Mouse (Mus musculus) heart, postnatal 0 days (tissue): Measurements from ENCODE around the gene Rbfox1. TPM values are rescaled to one million over a fixed set of nuclear protein-coding genes. Genes with fewer than 3 reads are reported as not detected.

Experiments used
- ATAC-seq: fragments of 200-750 bp; cut with Nextera tagmentation; 2 replicates; pipeline ENCODE4 v1.8.0; 2017; ENCODE audit warnings: low read depth, moderate number of reproducible peaks, moderate library complexity; ENCODE audit not compliant: insufficient read depth
- DNase-seq: peaks from one replicate; pipeline ENCODE4 v3.0.0-alpha.2; 2016; ENCODE audit warnings: low spot score
- H3K27ac ChIP-seq: fragments of 300-500 bp; sonication (generic); 2 replicates; pipeline ENCODE4 v1.5.1; 2014; ENCODE audit warnings: low read depth, mild to moderate bottlenecking
- H3K27me3 ChIP-seq: fragments of 300-500 bp; sonication (generic); 2 replicates; pipeline ENCODE4 v1.6.1; 2014; ENCODE audit warnings: low read length, mixed read lengths; ENCODE audit not compliant: control insufficient read depth, insufficient read depth
- H3K36me3 ChIP-seq: fragments of 300-500 bp; sonication (generic); replicated peaks from 2 replicates; pipeline ENCODE4 v1.6.1; 2014; ENCODE audit warnings: low read length, mixed read lengths; ENCODE audit not compliant: control insufficient read depth, insufficient read depth
- H3K4me1 ChIP-seq: fragments of 300-500 bp; sonication (generic); 2 replicates; pipeline ENCODE4 v1.6.1; 2014; ENCODE audit warnings: antibody characterized with exemption; ENCODE audit not compliant: control insufficient read depth, insufficient read depth
- H3K4me2 ChIP-seq: fragments of 300-500 bp; sonication (generic); 2 replicates; pipeline ENCODE4 v1.6.1; 2014; ENCODE audit warnings: low read depth, mild to moderate bottlenecking, low read length, moderate library complexity
- H3K4me3 ChIP-seq: fragments of 300-500 bp; sonication (generic); 2 replicates; pipeline ENCODE4 v1.5.1; 2014; ENCODE audit warnings: low read depth, low read length
- H3K9ac ChIP-seq: fragments of 300-500 bp; sonication (generic); replicated peaks from 2 replicates; pipeline ENCODE4 v1.6.1; 2014; ENCODE audit warnings: low read depth, low read length, mixed read lengths
- H3K9me3 ChIP-seq: fragments of 300-500 bp; sonication (generic); replicated peaks from 2 replicates; pipeline ENCODE4 v1.6.1; 2016; ENCODE audit warnings: low read length; ENCODE audit not compliant: control insufficient read depth
- CTCF ChIP-seq: IDR thresholded peaks from 2 replicates; pipeline ENCODE4 v1.5.1; 2016; ENCODE audit warnings: antibody characterized with exemption, control low read depth, low read depth
- EP300 ChIP-seq: IDR thresholded peaks from 2 replicates; pipeline ENCODE4 v1.6.1; 2016; ENCODE audit warnings: antibody characterized with exemption, low read depth
- WGBS: fragments of 180-500 bp; shearing (Covaris S2); extraction: QIAGEN DNeasy Blood & Tissue Kit; methylation state at CpG from one replicate; pipeline ENCODE4 v1.1.7; 2014; 5-methylcytosine and 5-hydroxymethylcytosine counted together
- polyA plus RNA-seq: library from polyadenylated mRNA; unstranded; fragments of >200 nt; fragmentation: Nextera tagmentation; extraction: Ambion mirVana; gene quantifications from 2 replicates; pipeline ENCODE4 v1.2.1, GENCODE M21; 2015
- total RNA-seq: library from RNA; depleted of rRNA; stranded (reverse); fragments of >200 nt; gene quantifications from 2 replicates; pipeline ENCODE4 v1.2.3, GENCODE M21; 2014; ENCODE audit warnings: low replicate concordance

Rbfox1 gene
- total and polyA plus RNA-seq, 2 experiments from 2014 or later, result 6.0 to 15.3 TPM

DNA sequence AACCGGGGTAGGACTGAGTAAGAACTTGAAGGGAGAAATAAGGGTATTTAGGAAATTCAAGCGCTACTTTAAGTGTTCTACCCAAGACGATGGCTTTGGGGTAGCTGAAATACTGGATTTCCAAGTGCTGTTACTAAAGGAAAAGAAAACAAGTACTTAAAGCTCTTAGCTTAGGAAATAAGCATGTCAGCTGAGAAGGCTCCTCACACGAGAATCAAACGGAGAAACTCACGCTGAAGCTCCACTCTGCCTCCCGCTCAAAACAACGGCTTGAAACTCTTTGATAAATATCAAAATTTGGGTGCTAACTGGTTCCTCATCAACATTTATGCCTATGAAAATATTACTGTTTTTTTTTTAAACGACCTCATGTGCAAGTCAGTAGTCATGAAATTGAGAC is 1166.8 kb downstream of the Rbfox1 start:
- no peak overlapping the region for H3K27ac ChIP-seq
- ATAC-seq (no peak), DNase-seq (no peak)
- H3K4me2 ChIP-seq, result no peak overlapping the region
- H3K9me3 ChIP-seq, result no peaks in the 10 kb centered on the region
- H3K36me3 ChIP-seq, result no peaks in the 10 kb centered on the region
- H3K27me3 ChIP-seq, result no peaks in the 10 kb centered on the region
- no peak overlapping the region for H3K4me3 ChIP-seq
- no peaks in the 10 kb centered on the region for H3K4me1 ChIP-seq
- WGBS, result 69% methylated on average over 9 of the region's 9 CpGs
- no peak overlapping the region for H3K9ac ChIP-seq
- TF ChIP-seq EP300 (no peak), CTCF (no peak)

DNA sequence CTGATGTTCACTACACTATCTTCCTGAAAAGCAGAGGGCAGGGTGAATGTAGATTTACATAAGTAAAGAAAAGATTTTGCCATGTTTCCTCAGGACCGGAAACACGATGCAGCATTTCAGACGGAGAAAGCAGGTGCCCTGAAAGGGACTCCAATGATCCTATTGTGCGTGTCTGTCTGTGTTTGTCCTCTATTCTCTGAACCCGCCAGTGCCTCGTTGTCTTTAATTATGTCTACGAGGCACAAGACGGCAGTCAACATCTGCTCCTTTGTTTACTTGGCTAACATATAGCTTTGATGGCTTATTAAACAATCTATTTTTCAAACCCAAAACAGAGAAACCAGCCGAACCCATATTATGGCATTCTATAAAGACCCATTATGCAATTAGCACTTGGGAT is 1167.3 kb downstream of the Rbfox1 start:
- Histone ChIP-seq H3K9ac (no peak overlapping the region), H3K4me2 (no peak overlapping the region), H3K27me3 (no peaks in the 10 kb centered on the region), H3K9me3 (no peaks in the 10 kb centered on the region), H3K27ac (no peak overlapping the region), H3K4me3 (no peak overlapping the region), H3K36me3 (no peaks in the 10 kb centered on the region), H3K4me1 (no peaks in the 10 kb centered on the region)
- ATAC-seq (no peak), DNase-seq (no peak)
- TF ChIP-seq EP300 (no peak), CTCF (no peak)
- WGBS, result 76% methylated on average over 9 of the region's 9 CpGs

DNA sequence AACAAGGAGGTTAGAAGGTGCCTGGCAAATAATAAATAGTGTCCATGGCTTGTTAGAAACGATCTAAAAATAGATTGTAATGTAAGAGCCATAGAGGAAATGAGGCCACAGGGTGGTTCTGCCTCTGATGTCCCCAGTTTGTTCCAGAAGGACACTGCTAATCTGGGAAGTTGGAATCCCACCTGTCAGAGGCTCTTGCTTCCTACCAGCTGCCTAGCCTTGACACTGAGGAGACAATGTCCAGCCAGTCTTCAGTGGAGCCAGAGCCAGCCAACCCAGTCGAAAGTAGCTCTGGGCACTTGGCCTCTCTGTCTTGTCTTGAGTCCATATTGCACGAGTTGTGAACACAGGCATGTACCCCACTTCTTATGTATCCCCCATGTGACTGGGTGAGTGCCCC is 1172.6 kb downstream of the Rbfox1 start:
- TF ChIP-seq CTCF, result no peak
- no peak for TF ChIP-seq EP300
- Histone ChIP-seq H3K27ac (0 out of 2 replicates have a peak overlapping the region, but pooled peaks have one; percentile 8), H3K4me3 (no peak overlapping the region), H3K9ac (no peak overlapping the region), H3K4me2 (no peak overlapping the region), H3K9me3 (no peaks in the 10 kb centered on the region), H3K36me3 (no peaks in the 10 kb centered on the region), H3K4me1 (peaks cover 8% of the 10 kb centered on the region; the same call in 1 of the 2 replicates), H3K27me3 (no peaks in the 10 kb centered on the region)
- WGBS, result 44% methylated on average over 3 of the region's 3 CpGs
- peak; percentile 69 for ATAC-seq
- peak; percentile 40 for DNase-seq

DNA sequence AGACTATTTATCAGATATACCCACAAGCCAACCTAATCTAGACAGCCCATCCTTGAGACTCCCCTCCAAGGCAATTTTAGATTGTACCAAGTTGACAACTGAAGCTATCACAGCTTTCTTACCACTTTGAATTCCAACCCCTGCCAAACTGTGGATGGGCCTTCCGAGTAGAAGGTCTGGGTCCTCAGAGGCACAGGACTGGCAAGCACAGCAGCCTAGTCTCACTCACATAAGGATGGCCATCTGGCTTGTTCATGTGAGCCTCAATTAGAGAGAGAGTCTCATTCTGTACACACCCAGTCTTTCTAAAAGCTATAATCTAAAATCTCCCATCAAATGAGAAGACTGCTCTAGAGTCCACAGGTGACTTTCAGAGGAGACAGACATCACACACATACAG is 1173.4 kb downstream of the Rbfox1 start:
- H3K27ac ChIP-seq, result no peak overlapping the region
- no peak overlapping the region for H3K4me2 ChIP-seq
- H3K36me3 ChIP-seq, result no peaks in the 10 kb centered on the region
- DNase-seq, result no peak
- H3K9me3 ChIP-seq, result no peaks in the 10 kb centered on the region
- WGBS, result 72% methylated on average over 1 of the region's 1 CpGs
- no peak overlapping the region for H3K9ac ChIP-seq
- TF ChIP-seq CTCF, result no peak
- ATAC-seq, result no peak
- no peaks in the 10 kb centered on the region for H3K27me3 ChIP-seq
- H3K4me3 ChIP-seq, result no peak overlapping the region
- peaks cover 8% of the 10 kb centered on the region; the same call in 1 of the 2 replicates for H3K4me1 ChIP-seq

DNA sequence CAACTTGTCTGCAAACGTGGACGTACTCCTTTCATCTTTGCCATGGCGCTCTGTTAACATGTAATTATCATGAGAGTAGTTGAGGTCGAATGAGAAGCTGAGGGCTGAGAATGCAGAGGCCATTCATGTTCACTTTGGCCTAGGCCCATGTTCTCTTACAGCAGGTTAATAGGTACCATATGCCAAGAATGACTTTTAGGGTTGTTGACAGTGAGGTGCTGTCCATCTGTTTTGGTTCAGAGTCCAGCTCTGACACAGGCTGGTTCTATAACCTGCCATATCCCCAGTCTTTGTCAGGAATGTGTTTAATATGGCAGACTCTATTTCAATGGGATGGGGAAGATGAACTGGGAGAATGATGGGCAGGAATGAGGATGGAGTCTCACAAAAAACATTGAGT is 1174.4 kb downstream of the Rbfox1 start:
- no peak for ATAC-seq
- Histone ChIP-seq H3K27me3 (no peaks in the 10 kb centered on the region), H3K4me3 (no peak overlapping the region), H3K9ac (no peak overlapping the region), H3K27ac (no peak overlapping the region), H3K36me3 (no peaks in the 10 kb centered on the region), H3K9me3 (no peaks in the 10 kb centered on the region), H3K4me2 (no peak overlapping the region), H3K4me1 (peaks cover 8% of the 10 kb centered on the region; the same call in 1 of the 2 replicates)
- 81% methylated on average over 4 of the region's 4 CpGs for WGBS
- no peak for TF ChIP-seq CTCF
- no peak for TF ChIP-seq EP300
- DNase-seq, result no peak

DNA sequence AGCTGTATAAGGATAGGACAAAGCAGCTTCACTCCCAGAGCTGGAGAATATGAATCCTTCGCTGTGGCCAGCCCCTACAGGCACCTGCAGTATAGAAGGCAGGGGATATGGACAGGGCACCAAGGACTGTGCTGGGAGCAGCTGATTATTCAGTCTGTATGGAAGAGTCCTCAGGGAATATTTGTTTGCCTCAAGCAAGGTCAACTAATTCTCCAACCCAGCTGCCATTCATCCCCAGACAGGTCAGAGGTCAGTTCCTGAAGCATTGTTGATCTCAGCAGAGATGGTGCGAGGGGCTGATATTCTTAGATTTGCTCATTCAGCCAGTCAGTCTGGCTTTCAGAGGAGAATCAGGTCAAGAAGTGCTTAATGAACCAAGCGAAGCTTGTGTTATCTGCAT is 1175.7 kb downstream of the Rbfox1 start:
- Histone ChIP-seq H3K36me3 (no peaks in the 10 kb centered on the region), H3K4me2 (no peak overlapping the region), H3K4me1 (peaks cover 8% of the 10 kb centered on the region; the same call in 1 of the 2 replicates), H3K4me3 (no peak overlapping the region), H3K9ac (no peak overlapping the region), H3K27ac (no peak overlapping the region), H3K27me3 (no peaks in the 10 kb centered on the region), H3K9me3 (no peaks in the 10 kb centered on the region)
- no peak for DNase-seq
- TF ChIP-seq CTCF (no peak), EP300 (no peak)
- ATAC-seq, result no peak
- WGBS, result 78% methylated on average over 3 of the region's 3 CpGs
